9 mouse cellular contexts compared by ENCODE assay signal in the genomic region with DNA sequence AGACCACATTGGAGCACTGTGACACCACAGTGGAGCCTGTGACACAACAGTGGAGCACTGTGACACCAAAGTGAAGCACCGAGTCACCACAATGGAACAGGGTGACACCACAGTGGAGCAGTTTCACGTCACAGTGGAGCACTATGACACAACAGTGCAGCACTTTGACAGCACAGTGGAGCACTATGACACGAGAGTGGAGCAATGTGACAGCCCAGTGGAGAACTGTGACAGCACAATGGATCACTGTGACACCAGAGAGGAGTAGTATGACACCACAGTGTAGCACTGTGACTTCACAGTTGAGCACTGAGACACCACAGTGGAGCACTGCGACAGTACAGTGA.
DNase-seq lines count a peak whose midpoint lies in the region; ATAC-seq lines count a peak whose summit lies in the region.
"Had no signal": no experiment of that assay in that cellular context is flagged by ENCODE, and none has a peak within 500 bp of the region (broad histone marks: within the 10 kb centered on the region; RNA-seq: fewer than 3 reads in every experiment).

No protein-coding gene starts in this region.

- no peak overlapping the region for H3K27ac ChIP-seq in heart, embryonic 10.5 days
- no peak overlapping the region for H3K27ac ChIP-seq in midbrain, embryonic 14.5 days (replicated peaks; ENCODE audit: low read depth, low read length)

- no peak overlapping the region for H3K4me3 ChIP-seq in heart, embryonic 10.5 days
- no peak overlapping the region for H3K4me3 ChIP-seq in midbrain, embryonic 14.5 days (replicated peaks; ENCODE audit: low read depth, low read length)
- H3K4me3 ChIP-seq: erythroblast, embryonic 14.5 days had no signal

- H3K27me3 ChIP-seq in heart, embryonic 10.5 days (ENCODE audit: insufficient read depth, poor library complexity, severe bottlenecking): no peaks in the 10 kb centered on the region
- no peaks in the 10 kb centered on the region for H3K27me3 ChIP-seq in midbrain, embryonic 14.5 days (ENCODE audit: control insufficient read depth, insufficient read depth, low read length)

- DNase-seq in heart, embryonic 10.5 days (ENCODE audit: low spot score): peak; percentile 66
- DNase-seq in heart, adult 9 months (ENCODE audit: low spot score in 2 of 2): no peak
- DNase-seq in lung, postnatal 4 days: peak; percentile 3 to 18
- DNase-seq in lung, postnatal 25 days (ENCODE audit: low spot score): no peak
- no peak for DNase-seq in midbrain, embryonic 14.5 days
- DNase-seq in left cerebral cortex, postnatal 4 days: no peak

- ATAC-seq in granulocyte monocyte progenitor cell, adult 5-6 weeks (replicated peaks; ENCODE audit: poor library complexity, severe bottlenecking): peak; percentile 8; the same call in 1 of the 2 replicates
- 0 out of 2 replicates have a peak, but pooled peaks have one; percentile 4 for ATAC-seq in midbrain, embryonic 14.5 days (ENCODE audit: low FRiP score, low TSS enrichment)
- no peak for ATAC-seq in megakaryocyte-erythroid progenitor cell, adult 5-6 weeks (replicated peaks; ENCODE audit: low FRiP score, low TSS enrichment, poor library complexity, severe bottlenecking)

- no peak overlapping the region for H3K9ac ChIP-seq in midbrain, embryonic 14.5 days (replicated peaks; ENCODE audit: low read length)

- H3K4me1 ChIP-seq in heart, embryonic 10.5 days: no peaks in the 10 kb centered on the region
- H3K4me1 ChIP-seq in midbrain, embryonic 14.5 days (ENCODE audit: control insufficient read depth, insufficient read depth, low read length): no peaks in the 10 kb centered on the region

- intact Hi-C loops in left cerebral cortex, postnatal 4 days (cut with DNase I): no loop called here

- no peaks in the 10 kb centered on the region for H3K36me3 ChIP-seq in heart, embryonic 10.5 days
- no peaks in the 10 kb centered on the region for H3K36me3 ChIP-seq in midbrain, embryonic 14.5 days (ENCODE audit: control insufficient read depth, insufficient read depth, low read length)

- H3K9me3 ChIP-seq in heart, embryonic 10.5 days: peaks cover 66% of the 10 kb centered on the region
- H3K9me3 ChIP-seq in midbrain, embryonic 14.5 days (ENCODE audit: control insufficient read depth, low read length): peaks cover 66% of the 10 kb centered on the region

- 53% methylated on average over 4 of the region's 4 CpGs for WGBS in heart, embryonic 10.5 days
- 65% methylated on average over 4 of the region's 4 CpGs for WGBS in midbrain, embryonic 14.5 days

- H3K4me2 ChIP-seq in midbrain, embryonic 14.5 days (ENCODE audit: low read length): no peak overlapping the region

Comparison
In these comparisons a context has a peak if more than half of its experiments do, and no peak if none do; other contexts are left out.
1. DNase-seq: peak in heart, embryonic 10.5 days (single experiment) and lung, postnatal 4 days (2 of 2); none in heart, adult 9 months (0 of 2), lung, postnatal 25 days (single experiment), midbrain, embryonic 14.5 days (single experiment) and left cerebral cortex, postnatal 4 days (single experiment).